Mouse (Mus musculus): ENCODE data around the gene Efcab14. TPM values are rescaled to one million over a fixed set of nuclear protein-coding genes. Genes with fewer than 3 reads are reported as not detected.

The Efcab14 gene
- polyA plus RNA-seq, 1 experiment from 2014 or later: 10.7 TPM

DNA sequence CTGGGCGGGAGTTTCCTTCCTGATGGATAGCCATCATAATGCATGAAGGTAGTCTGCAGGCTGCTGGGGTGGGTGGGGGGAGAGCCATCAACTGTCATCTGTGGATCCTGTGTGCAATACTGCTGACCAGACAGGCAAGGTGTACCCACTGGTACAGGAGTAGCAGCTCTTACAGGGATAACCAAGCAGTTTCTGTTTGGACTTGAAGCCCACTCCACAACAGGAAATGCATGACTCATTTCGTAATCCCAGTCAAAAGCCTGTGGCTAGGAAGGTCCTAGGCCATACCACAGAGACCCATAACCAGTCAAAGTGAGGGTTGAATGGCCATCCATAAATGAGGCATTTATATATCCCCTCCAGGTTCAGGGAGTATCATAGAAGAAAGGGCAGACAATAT is 40.1 kb downstream of the Efcab14 start:
- no peaks in the 10 kb centered on the region for H3K9me3 ChIP-seq (replicated peaks)
- ATAC-seq (ENCODE audit: insufficient read depth): no peak
- H3K9ac ChIP-seq: no peak overlapping the region
- no peaks in the 10 kb centered on the region for H3K27me3 ChIP-seq
- no peak overlapping the region for H3K27ac ChIP-seq (replicated peaks)
- H3K4me1 ChIP-seq (replicated peaks): no peaks in the 10 kb centered on the region
- H3K36me3 ChIP-seq (replicated peaks): peaks cover 29% of the 10 kb centered on the region
- H3K4me2 ChIP-seq: no peak overlapping the region
- WGBS (ENCODE audit: insufficient replicate concordance): 69% methylated on average over 2 of the region's 2 CpGs
- H3K4me3 ChIP-seq (replicated peaks): no peak overlapping the region

DNA sequence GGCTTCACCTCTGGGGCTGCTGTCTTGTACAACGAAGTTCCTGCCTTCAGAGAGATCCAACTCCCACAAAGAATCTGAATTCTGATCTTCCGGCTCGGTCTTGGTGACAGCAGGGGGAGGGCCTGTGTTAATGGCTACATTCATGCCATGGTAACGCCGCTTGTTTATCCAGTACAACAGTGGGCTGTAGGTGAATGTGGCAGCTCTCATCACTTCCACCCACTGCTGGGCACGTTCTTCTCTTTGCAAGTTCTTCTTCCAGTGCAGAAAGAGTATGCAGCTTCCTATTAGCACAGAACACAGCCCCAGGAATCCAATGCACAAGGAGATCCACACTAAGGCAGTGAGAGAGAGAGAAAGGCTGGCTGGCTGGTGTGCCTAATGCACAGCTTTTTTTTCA is 42.7 kb downstream of the Efcab14 start:
- H3K27ac ChIP-seq (replicated peaks): no peak overlapping the region
- no peak overlapping the region for H3K4me3 ChIP-seq (replicated peaks)
- H3K36me3 ChIP-seq (replicated peaks): peaks cover 8% of the 10 kb centered on the region
- H3K27me3 ChIP-seq: no peaks in the 10 kb centered on the region
- H3K9ac ChIP-seq: no peak overlapping the region
- H3K4me1 ChIP-seq (replicated peaks): peaks cover 13% of the 10 kb centered on the region
- no peak for ATAC-seq (ENCODE audit: insufficient read depth)
- H3K4me2 ChIP-seq: no peak overlapping the region
- H3K9me3 ChIP-seq (replicated peaks): no peaks in the 10 kb centered on the region
- 60% methylated on average over 6 of the region's 6 CpGs for WGBS (ENCODE audit: insufficient replicate concordance)

DNA sequence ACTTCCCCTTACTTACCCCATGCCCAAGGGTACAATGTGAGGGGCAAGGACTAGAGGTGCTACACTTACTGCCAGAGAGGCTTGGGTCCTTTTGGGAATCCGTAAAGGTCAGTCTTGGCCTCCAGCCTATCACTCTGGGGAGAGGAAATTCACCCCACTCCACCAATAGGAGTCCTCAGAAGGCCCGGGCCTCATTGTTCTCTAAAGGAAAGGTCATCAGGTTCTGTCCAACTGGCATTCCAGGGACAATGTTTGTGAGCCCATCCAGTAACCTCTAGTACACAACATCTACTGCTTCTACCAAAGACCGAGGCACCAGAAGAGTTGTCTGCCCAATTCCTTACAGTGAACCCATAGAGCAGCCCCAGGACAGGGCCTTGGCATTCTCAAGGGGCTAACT is 43.4 kb downstream of the Efcab14 start, which contains the start of gene Tex38:
Gene Tex38, minus strand, starts transcription at position 101 of the 400 bp plus-strand sequence.
- Histone ChIP-seq H3K9ac (no peak within 1 kb of the TSS), H3K4me1 (replicated peaks) (peaks cover 19% of the 10 kb centered on the region), H3K27ac (replicated peaks) (no peak within 1 kb of the TSS), H3K4me2 (no peak within 1 kb of the TSS), H3K4me3 (replicated peaks) (no peak within 1 kb of the TSS), H3K9me3 (replicated peaks) (no peaks in the 10 kb centered on the region), H3K27me3 (no peaks in the 10 kb centered on the region), H3K36me3 (replicated peaks) (peaks cover 8% of the 10 kb centered on the region)
- 60% methylated on average over 3 of the region's 3 CpGs for WGBS (ENCODE audit: insufficient replicate concordance)
- no peak for ATAC-seq (ENCODE audit: insufficient read depth)

DNA sequence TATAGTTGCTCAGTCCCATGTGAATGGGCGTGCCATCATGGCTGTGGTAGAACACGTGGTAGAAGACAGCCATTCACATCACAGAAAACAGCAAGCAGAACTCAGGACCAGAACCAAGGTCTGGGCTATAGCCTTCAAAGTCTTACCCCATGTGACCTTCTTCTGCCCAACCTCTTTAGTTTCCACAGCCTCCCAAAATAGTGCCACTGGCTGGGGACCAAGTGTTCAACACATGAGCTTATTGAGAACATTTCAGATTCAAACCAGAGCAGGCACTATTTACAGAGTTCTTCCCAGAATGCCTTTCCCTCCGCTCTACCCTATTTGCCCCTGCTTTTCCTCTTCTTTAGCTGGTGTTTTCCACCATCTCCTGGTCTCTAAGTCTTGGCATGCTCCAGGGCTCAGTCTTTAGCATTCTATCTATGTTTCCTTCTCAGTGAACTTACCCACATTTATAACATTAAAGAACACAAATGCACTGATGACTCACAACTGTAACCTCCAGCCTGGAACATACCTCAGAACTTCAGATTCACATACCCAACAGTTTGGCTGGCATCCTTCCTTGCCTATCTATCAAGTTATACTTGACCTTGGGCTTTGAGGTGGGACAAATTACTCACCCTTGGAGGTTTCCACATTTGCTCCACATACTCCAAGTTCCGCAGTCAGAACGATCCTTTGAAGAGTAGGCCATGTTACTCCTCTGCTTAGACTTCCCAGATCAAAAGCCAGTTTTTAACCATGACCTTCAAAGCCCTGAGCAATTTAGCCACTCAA is 44.7 kb downstream of the Efcab14 start:
- no peak overlapping the region for H3K4me2 ChIP-seq
- no peak overlapping the region for H3K27ac ChIP-seq (replicated peaks)
- H3K36me3 ChIP-seq (replicated peaks): peaks cover 5% of the 10 kb centered on the region; the same call in 1 of the 2 replicates
- no peaks in the 10 kb centered on the region for H3K9me3 ChIP-seq (replicated peaks)
- H3K4me1 ChIP-seq (replicated peaks): peaks cover 22% of the 10 kb centered on the region
- H3K9ac ChIP-seq: no peak overlapping the region
- no peaks in the 10 kb centered on the region for H3K27me3 ChIP-seq
- no peak overlapping the region for H3K4me3 ChIP-seq (replicated peaks)
- no peak for ATAC-seq (ENCODE audit: insufficient read depth)
- WGBS (ENCODE audit: insufficient replicate concordance): 71% methylated on average over 5 of the region's 5 CpGs

DNA sequence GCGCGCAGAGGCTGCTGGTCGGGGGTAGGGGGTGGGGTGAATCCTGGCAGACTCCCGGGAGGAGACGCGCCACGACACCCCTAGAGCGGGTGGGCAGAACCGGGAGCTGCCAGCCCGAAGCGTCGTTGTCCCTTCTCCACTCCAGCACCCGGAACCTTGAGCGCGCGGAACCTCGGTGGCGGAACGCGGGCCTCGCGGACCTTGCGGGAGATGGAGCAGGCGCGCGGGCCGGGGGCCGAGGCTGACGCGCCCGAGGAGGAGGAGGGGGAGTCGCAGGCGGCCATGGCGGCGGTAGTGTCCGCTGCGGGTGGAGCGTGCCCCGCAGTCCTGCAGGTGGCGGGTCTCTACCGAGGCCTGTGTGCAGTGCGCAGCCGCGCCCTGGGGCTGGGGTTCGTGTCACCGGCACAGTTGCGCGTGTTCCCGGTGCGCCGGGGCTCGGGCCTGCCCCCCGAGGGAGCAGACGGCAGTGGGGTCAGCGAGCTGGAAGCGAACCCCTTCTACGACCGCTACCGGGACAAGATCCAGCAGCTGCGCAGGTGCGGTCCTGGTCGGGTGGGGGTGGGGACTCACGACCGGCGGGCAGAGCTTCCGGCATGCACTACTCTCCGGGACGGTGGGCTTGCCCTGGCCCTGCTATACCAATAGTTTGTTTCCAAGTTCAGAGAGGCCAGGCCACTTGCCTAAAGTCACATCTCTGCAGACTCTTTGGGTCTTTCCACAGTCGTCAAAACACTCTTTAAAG is 47.4 kb downstream of the Efcab14 start, which contains the start of gene Atpaf1:
Gene Atpaf1, plus strand, starts transcription at position 44 of the 742 bp plus-strand sequence.
- ATAC-seq (ENCODE audit: insufficient read depth): peak; percentile 74
- Histone ChIP-seq H3K4me1 (replicated peaks) (peaks cover 22% of the 10 kb centered on the region), H3K27ac (replicated peaks) (peak within 1 kb of the TSS; percentile 64), H3K9me3 (replicated peaks) (no peaks in the 10 kb centered on the region), H3K27me3 (no peaks in the 10 kb centered on the region), H3K4me2 (peak within 1 kb of the TSS; percentile 81), H3K9ac (peak within 1 kb of the TSS; percentile 76), H3K4me3 (replicated peaks) (peak within 1 kb of the TSS; percentile 87), H3K36me3 (replicated peaks) (peaks cover 16% of the 10 kb centered on the region; the same call in 1 of the 2 replicates)
- under 1% methylated on average over 69 of the region's 69 CpGs for WGBS (ENCODE audit: insufficient replicate concordance)

DNA sequence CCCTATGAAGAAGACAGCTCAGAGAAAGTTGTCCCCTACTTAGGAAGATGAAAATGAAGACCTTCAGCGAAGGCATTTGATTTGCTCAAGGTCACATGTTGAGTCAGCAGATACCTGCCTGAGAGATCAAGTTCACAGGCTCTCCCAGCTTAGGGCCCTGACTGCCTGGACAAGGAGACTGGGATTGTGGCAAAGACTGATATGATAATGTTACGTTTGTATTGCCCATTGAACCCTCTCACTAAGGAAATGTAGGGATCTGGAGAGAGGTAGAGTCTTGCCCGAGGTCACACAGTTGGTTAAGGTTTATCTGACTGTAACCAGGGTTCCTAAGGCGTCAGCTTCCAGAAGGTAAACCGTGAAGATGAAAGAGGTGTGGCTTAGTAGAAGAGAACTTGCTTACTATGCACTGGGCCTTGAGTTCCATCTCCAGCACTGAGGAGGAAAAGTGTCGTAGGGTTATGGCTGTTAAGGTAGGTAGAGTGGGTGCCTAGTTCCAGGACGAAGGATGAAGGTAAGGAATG is 48.0 kb downstream of the Efcab14 start:
- Histone ChIP-seq H3K9me3 (replicated peaks) (no peaks in the 10 kb centered on the region), H3K4me2 (peak overlapping the region; percentile 81), H3K27me3 (no peaks in the 10 kb centered on the region), H3K4me3 (replicated peaks) (peak overlapping the region; percentile 87), H3K27ac (replicated peaks) (peak overlapping the region; percentile 64), H3K36me3 (replicated peaks) (peaks cover 22% of the 10 kb centered on the region; the same call in 1 of the 2 replicates), H3K9ac (peak overlapping the region; percentile 76), H3K4me1 (replicated peaks) (peaks cover 22% of the 10 kb centered on the region)
- ATAC-seq (ENCODE audit: insufficient read depth): peak; percentile 30; the same call in 1 of the 2 replicates
- 23% methylated on average over 7 of the region's 7 CpGs for WGBS (ENCODE audit: insufficient replicate concordance)

DNA sequence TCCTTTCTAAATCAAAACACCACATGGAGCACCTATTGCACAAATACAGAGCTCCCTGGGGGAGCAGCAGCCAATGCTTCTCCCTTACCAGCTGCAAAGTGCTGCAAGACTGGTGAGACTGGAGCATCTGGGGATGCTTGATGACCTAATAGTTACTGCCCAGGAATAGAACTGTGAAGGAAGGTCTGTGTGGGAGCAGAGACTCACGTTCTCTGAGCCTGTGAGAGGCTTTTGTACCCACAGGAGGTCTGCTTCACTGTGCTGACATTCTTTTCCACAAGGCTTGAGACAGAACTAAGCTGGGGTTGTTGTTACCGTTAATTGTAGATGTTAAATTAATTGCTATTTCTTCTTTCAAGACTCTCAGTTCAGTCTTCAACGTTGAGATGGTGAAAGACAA is 53.3 kb downstream of the Efcab14 start:
- H3K36me3 ChIP-seq (replicated peaks): peaks cover 49% of the 10 kb centered on the region
- no peak overlapping the region for H3K4me2 ChIP-seq
- H3K27me3 ChIP-seq: no peaks in the 10 kb centered on the region
- H3K9ac ChIP-seq: no peak overlapping the region
- no peaks in the 10 kb centered on the region for H3K9me3 ChIP-seq (replicated peaks)
- H3K27ac ChIP-seq (replicated peaks): no peak overlapping the region
- ATAC-seq (ENCODE audit: insufficient read depth): no peak
- WGBS (ENCODE audit: insufficient replicate concordance): 78% methylated on average over 3 of the region's 3 CpGs
- H3K4me1 ChIP-seq (replicated peaks): peaks cover 4% of the 10 kb centered on the region; the same call in 1 of the 2 replicates
- H3K4me3 ChIP-seq (replicated peaks): no peak overlapping the region

DNA sequence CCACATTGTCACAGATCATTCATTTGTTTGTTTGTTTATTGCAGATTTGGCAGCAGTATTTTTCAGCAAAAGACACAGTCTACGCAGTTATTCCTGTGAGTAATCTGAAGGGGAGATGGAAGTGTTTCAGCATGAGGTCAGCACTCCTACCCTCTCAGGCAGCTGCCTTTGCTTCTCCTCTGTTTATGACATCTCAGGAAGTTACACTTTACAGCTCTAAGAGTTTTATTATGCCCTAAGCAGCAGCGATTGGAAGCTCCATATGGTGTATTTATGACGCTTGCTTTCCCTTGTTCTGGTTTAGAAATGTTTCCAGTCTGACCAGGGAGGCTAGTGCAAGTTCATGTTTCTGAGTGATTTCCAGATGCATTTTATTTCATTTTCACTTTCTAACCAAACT is 57.8 kb downstream of the Efcab14 start:
- H3K9me3 ChIP-seq (replicated peaks): no peaks in the 10 kb centered on the region
- 72% methylated on average over 3 of the region's 3 CpGs for WGBS (ENCODE audit: insufficient replicate concordance)
- no peak overlapping the region for H3K4me2 ChIP-seq
- no peak for ATAC-seq (ENCODE audit: insufficient read depth)
- H3K36me3 ChIP-seq (replicated peaks): peaks cover 59% of the 10 kb centered on the region
- no peak overlapping the region for H3K27ac ChIP-seq (replicated peaks)
- no peak overlapping the region for H3K4me3 ChIP-seq (replicated peaks)
- H3K9ac ChIP-seq: no peak overlapping the region
- no peaks in the 10 kb centered on the region for H3K4me1 ChIP-seq (replicated peaks)
- H3K27me3 ChIP-seq: no peaks in the 10 kb centered on the region

DNA sequence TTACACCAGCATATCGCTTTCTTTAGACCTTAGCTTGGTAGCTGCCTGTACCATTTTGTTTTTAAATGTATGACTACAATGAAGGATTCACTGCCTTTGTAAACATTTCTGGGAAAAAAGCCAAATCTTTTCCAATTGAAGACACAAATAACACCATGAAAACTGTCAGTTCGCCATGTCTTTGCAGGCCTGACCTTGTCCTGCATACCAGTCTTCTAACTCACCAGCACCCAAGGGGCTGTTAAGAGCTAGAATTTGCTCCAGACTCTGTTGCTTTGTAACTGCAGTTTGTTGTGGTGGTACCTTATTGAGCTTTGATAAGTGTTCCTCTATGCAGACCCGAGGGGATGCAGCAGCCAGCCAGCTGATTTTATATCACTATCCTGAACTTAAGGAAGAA is 62.4 kb downstream of the Efcab14 start:
- Histone ChIP-seq H3K4me2 (no peak overlapping the region), H3K27ac (replicated peaks) (no peak overlapping the region), H3K9me3 (replicated peaks) (no peaks in the 10 kb centered on the region), H3K9ac (no peak overlapping the region), H3K36me3 (replicated peaks) (peaks cover 46% of the 10 kb centered on the region), H3K27me3 (no peaks in the 10 kb centered on the region), H3K4me1 (replicated peaks) (no peaks in the 10 kb centered on the region), H3K4me3 (replicated peaks) (no peak overlapping the region)
- WGBS (ENCODE audit: insufficient replicate concordance): 73% methylated on average over 3 of the region's 3 CpGs
- no peak for ATAC-seq (ENCODE audit: insufficient read depth)

DNA sequence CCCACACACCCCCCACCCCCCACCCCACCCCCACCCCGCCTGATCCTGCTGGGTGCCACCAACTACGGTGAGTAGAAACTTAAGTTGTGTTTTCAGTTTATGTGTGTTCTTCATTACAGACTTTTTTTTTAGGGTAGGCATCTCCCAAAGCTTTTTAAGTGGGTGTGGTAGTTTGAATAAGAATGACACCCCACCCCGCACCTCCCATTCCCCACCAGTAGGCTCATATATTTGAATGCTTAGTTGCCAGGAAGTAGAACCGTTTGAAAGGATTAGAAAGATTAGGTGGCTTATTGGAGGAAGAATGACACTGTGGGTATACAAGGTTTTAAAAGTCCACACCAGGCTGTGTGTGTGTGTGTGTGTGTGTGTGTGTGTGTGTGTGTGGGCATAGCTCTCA is 74.8 kb downstream of the Efcab14 start:
- Histone ChIP-seq H3K4me2 (no peak overlapping the region), H3K9me3 (replicated peaks) (no peaks in the 10 kb centered on the region), H3K27me3 (no peaks in the 10 kb centered on the region), H3K36me3 (replicated peaks) (peaks cover 16% of the 10 kb centered on the region), H3K9ac (no peak overlapping the region), H3K4me3 (replicated peaks) (no peak overlapping the region), H3K27ac (replicated peaks) (no peak overlapping the region), H3K4me1 (replicated peaks) (no peaks in the 10 kb centered on the region)
- 78% methylated on average over 4 of the region's 4 CpGs for WGBS (ENCODE audit: insufficient replicate concordance)
- ATAC-seq (ENCODE audit: insufficient read depth): no peak

DNA sequence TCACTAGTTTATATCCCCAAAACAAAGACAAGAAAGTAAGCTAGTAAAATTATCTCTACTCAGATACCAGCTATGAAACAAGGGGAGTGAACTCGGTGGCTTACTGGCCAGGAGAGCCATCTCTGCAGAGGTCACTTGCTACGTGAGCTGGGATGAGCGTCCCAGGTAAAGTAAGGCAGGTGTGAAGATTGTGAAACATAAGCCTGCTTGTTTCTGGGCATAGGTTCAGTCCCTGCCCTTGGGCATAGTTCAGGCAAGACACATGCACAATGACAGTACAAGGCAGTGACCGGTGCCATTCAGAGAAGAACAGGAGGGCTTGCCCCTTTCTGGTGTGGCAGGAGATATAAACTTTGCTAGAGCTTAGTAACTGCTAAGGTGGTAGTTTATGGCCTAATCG is 78.1 kb downstream of the Efcab14 start:
- ATAC-seq (ENCODE audit: insufficient read depth): no peak
- no peak overlapping the region for H3K9ac ChIP-seq
- WGBS (ENCODE audit: insufficient replicate concordance): 72% methylated on average over 5 of the region's 5 CpGs
- peaks cover 12% of the 10 kb centered on the region for H3K36me3 ChIP-seq (replicated peaks)
- no peak overlapping the region for H3K27ac ChIP-seq (replicated peaks)
- H3K9me3 ChIP-seq (replicated peaks): no peaks in the 10 kb centered on the region
- no peaks in the 10 kb centered on the region for H3K27me3 ChIP-seq
- no peak overlapping the region for H3K4me2 ChIP-seq
- no peaks in the 10 kb centered on the region for H3K4me1 ChIP-seq (replicated peaks)
- H3K4me3 ChIP-seq (replicated peaks): no peak overlapping the region

Data from liver, embryonic 15.5 days (tissue).